Mouse (Mus musculus) neural tube, embryonic 13.5 days (tissue): Measurements from ENCODE around the gene Dock1. TPM values are rescaled to one million over a fixed set of nuclear protein-coding genes. Genes with fewer than 3 reads are reported as not detected.

ENCODE experiments used
- ATAC-seq: fragments of 200-750 bp; cut with Nextera tagmentation; 2 replicates; pipeline ENCODE4 v1.8.0; 2017; ENCODE audit warnings: low read depth, mild to moderate bottlenecking, moderate TSS enrichment, moderate library complexity
- H3K27ac ChIP-seq: fragments of 300-500 bp; sonication (generic); replicated peaks from 2 replicates; pipeline ENCODE4 v1.5.1; 2015; ENCODE audit warnings: moderate library complexity, mild to moderate bottlenecking, inconsistent platforms
- H3K27me3 ChIP-seq: fragments of 300-500 bp; sonication (generic); 2 replicates; pipeline ENCODE4 v1.6.1; 2015; ENCODE audit warnings: mild to moderate bottlenecking, inconsistent platforms
- H3K36me3 ChIP-seq: fragments of 300-500 bp; sonication (generic); 2 replicates; pipeline ENCODE4 v1.6.1; 2015; ENCODE audit warnings: mild to moderate bottlenecking, inconsistent platforms
- H3K4me1 ChIP-seq: fragments of 300-500 bp; sonication (generic); replicated peaks from 2 replicates; pipeline ENCODE4 v1.6.1; 2015; ENCODE audit warnings: inconsistent platforms
- H3K4me2 ChIP-seq: fragments of 300-500 bp; sonication (generic); 2 replicates; pipeline ENCODE4 v1.6.1; 2015; ENCODE audit warnings: inconsistent platforms, mild to moderate bottlenecking, moderate library complexity
- H3K4me3 ChIP-seq: fragments of 300-500 bp; sonication (generic); 2 replicates; pipeline ENCODE4 v1.5.1; 2015; ENCODE audit warnings: mild to moderate bottlenecking, inconsistent platforms
- H3K9ac ChIP-seq: fragments of 300-500 bp; sonication (generic); 2 replicates; pipeline ENCODE4 v1.6.1; 2015; ENCODE audit warnings: moderate library complexity, mild to moderate bottlenecking, inconsistent platforms
- H3K9me3 ChIP-seq: fragments of 300-500 bp; sonication (generic); 2 replicates; pipeline ENCODE4 v1.6.1; 2016; ENCODE audit warnings: inconsistent platforms
- WGBS: fragments of 180-500 bp; shearing (Covaris S2); methylation state at CpG from one replicate; pipeline ENCODE4 v1.1.7; 2015; 5-methylcytosine and 5-hydroxymethylcytosine counted together
- polyA plus RNA-seq: library from polyadenylated mRNA; unstranded; fragments of >200 nt; fragmentation: Nextera tagmentation; extraction: Ambion mirVana; gene quantifications from 2 replicates; pipeline ENCODE4 v1.2.1, GENCODE M21; 2015

Dock1 gene
- polyA plus RNA-seq, 1 experiment from 2014 or later = 7.4 TPM

- Histone ChIP-seq H3K4me2 (no peak overlapping the region), H3K9me3 (no peaks in the 10 kb centered on the region), H3K4me1 (peaks cover 8% of the 10 kb centered on the region), H3K27me3 (peaks cover 18% of the 10 kb centered on the region), H3K4me3 (no peak overlapping the region), H3K27ac (no peak overlapping the region), H3K36me3 (no peaks in the 10 kb centered on the region), H3K9ac (no peak overlapping the region)
- 71% methylated on average over 6 of the region's 6 CpGs for WGBS
- ATAC-seq = no peak
Observed at GRCm38 (mm10) chr7:134943063-134943462, 272.6 kb downstream of the Dock1 start.

- no peak for ATAC-seq
- Histone ChIP-seq H3K9me3 (no peaks in the 10 kb centered on the region), H3K27me3 (peaks cover 11% of the 10 kb centered on the region), H3K4me2 (no peak overlapping the region), H3K4me3 (no peak overlapping the region), H3K9ac (no peak overlapping the region), H3K27ac (no peak overlapping the region), H3K36me3 (no peaks in the 10 kb centered on the region), H3K4me1 (peaks cover 3% of the 10 kb centered on the region)
- 78% methylated on average over 7 of the region's 7 CpGs for WGBS
Observed at GRCm38 (mm10) chr7:134943701-134944100, 273.2 kb downstream of the Dock1 start.

GRCm38 (mm10) chr7:134945925-134946716 lies 275.7 kb downstream of the Dock1 start:
- H3K4me1 ChIP-seq = no peaks in the 10 kb centered on the region
- H3K4me3 ChIP-seq = no peak overlapping the region
- H3K27me3 ChIP-seq = 0 out of 2 replicates have a peak, but pooled peaks cover 4% of the 10 kb centered on the region
- no peaks in the 10 kb centered on the region for H3K36me3 ChIP-seq
- ATAC-seq = no peak
- 80% methylated on average over 7 of the region's 7 CpGs for WGBS
- H3K27ac ChIP-seq = no peak overlapping the region
- no peak overlapping the region for H3K9ac ChIP-seq
- no peak overlapping the region for H3K4me2 ChIP-seq
- H3K9me3 ChIP-seq = no peaks in the 10 kb centered on the region

GRCm38 (mm10) chr7:134959086-134959485 lies 288.6 kb downstream of the Dock1 start:
- no peak overlapping the region for H3K4me3 ChIP-seq
- no peak overlapping the region for H3K27ac ChIP-seq
- no peaks in the 10 kb centered on the region for H3K4me1 ChIP-seq
- H3K27me3 ChIP-seq = no peaks in the 10 kb centered on the region
- no peaks in the 10 kb centered on the region for H3K36me3 ChIP-seq
- ATAC-seq = no peak
- H3K9me3 ChIP-seq = no peaks in the 10 kb centered on the region
- H3K9ac ChIP-seq = no peak overlapping the region
- WGBS = 91% methylated on average over 6 of the region's 6 CpGs
- no peak overlapping the region for H3K4me2 ChIP-seq

DNA sequence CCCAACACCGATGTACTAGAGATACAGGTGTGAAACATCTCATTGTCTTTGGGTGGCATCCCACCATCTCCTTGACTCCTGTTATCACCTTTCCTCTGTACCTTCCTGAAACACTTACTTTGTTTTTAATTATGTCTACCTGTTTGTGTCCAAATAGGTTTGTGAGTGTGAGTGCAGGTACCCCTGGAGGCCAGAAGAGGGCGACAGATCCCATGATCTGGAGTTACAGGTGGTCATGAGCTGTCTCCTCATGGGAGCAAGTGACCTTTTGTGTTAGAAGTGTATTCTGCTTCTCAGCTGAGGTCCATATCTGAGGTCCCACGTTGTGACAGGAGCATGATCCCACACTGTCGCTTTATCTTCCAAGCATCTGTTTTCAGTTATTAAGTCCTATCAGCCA lies 290.4 kb downstream of the Dock1 start:
- no peak for ATAC-seq
- 66% methylated on average over 4 of the region's 4 CpGs for WGBS
- no peaks in the 10 kb centered on the region for H3K36me3 ChIP-seq

GRCm38 (mm10) chr7:134961608-134962007 lies 291.2 kb downstream of the Dock1 start:
- no peaks in the 10 kb centered on the region for H3K4me1 ChIP-seq
- no peak overlapping the region for H3K27ac ChIP-seq
- H3K4me2 ChIP-seq = no peak overlapping the region
- H3K36me3 ChIP-seq = no peaks in the 10 kb centered on the region
- WGBS = 68% methylated on average over 2 of the region's 2 CpGs
- H3K27me3 ChIP-seq = no peaks in the 10 kb centered on the region
- H3K9me3 ChIP-seq = no peaks in the 10 kb centered on the region
- H3K4me3 ChIP-seq = no peak overlapping the region
- ATAC-seq = no peak
- no peak overlapping the region for H3K9ac ChIP-seq

More for the DNA sequence above, 290.4 kb downstream of the Dock1 start:
- Histone ChIP-seq H3K4me1 (no peaks in the 10 kb centered on the region), H3K27ac (no peak overlapping the region), H3K27me3 (no peaks in the 10 kb centered on the region), H3K9ac (no peak overlapping the region), H3K4me3 (no peak overlapping the region), H3K4me2 (no peak overlapping the region), H3K9me3 (no peaks in the 10 kb centered on the region)

DNA sequence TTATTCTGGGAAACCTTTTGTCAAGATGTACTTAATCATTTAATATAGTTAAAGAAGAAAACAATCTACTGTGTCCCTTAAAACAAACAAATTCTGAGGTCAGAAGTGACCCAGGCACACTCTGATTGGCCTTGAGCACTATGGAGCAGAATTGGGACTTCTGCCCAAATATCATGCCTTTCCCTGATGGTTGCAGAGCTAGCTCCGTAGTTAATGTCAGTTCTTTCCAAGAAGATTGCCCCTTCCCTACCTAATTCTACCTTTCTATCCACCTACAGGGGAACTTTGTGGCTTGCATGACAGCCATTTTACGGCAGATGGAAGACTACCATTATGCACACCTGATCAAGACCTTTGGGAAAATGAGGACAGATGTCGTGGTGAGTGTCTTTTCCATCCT lies 319.8 kb downstream of the Dock1 start:
- no peaks in the 10 kb centered on the region for H3K27me3 ChIP-seq
- H3K4me3 ChIP-seq = no peak overlapping the region
- H3K4me2 ChIP-seq = no peak overlapping the region
- no peaks in the 10 kb centered on the region for H3K36me3 ChIP-seq
- ATAC-seq = no peak
- WGBS = 83% methylated on average over 3 of the region's 3 CpGs
- no peak overlapping the region for H3K27ac ChIP-seq
- H3K9me3 ChIP-seq = no peaks in the 10 kb centered on the region
- no peaks in the 10 kb centered on the region; the same call in 1 of the 2 replicates for H3K4me1 ChIP-seq
- no peak overlapping the region for H3K9ac ChIP-seq

- ATAC-seq = no peak; the same call in 1 of the 2 replicates
- H3K27ac ChIP-seq = no peak overlapping the region
- no peaks in the 10 kb centered on the region for H3K36me3 ChIP-seq
- no peaks in the 10 kb centered on the region for H3K27me3 ChIP-seq
- H3K4me1 ChIP-seq = no peaks in the 10 kb centered on the region; the same call in 1 of the 2 replicates
- 74% methylated on average over 2 of the region's 2 CpGs for WGBS
- H3K9me3 ChIP-seq = no peaks in the 10 kb centered on the region
- no peak overlapping the region for H3K9ac ChIP-seq
- H3K4me2 ChIP-seq = no peak overlapping the region
- no peak overlapping the region for H3K4me3 ChIP-seq
Observed at GRCm38 (mm10) chr7:134990911-134991310, 320.5 kb downstream of the Dock1 start.

GRCm38 (mm10) chr7:134994983-134995382 lies 324.5 kb downstream of the Dock1 start:
- 85% methylated on average over 5 of the region's 5 CpGs for WGBS

DNA sequence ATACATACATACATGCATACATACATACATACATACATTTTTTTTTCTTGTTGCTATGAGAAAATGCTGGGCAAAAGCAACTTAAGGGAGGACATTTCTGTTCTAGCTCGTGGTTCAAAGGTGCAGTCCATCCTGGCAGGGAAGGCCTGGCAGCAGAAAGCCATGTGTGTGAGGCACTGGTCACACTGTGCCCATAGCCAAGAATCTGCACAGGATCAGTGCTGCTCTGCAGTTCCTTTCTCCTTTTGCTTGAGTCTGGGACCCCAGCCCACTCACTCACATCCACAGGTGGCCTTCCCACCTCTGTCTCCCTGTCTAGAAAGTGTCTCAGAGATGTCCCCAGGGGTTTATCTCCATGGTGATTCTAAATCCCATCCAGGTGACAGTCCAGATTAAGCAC lies 331.8 kb downstream of the Dock1 start:
- no peak for ATAC-seq
- WGBS = 89% methylated on average over 1 of the region's 1 CpGs

More at GRCm38 (mm10) chr7:134994983-134995382, 324.5 kb downstream of the Dock1 start:
- Histone ChIP-seq H3K4me1 (no peaks in the 10 kb centered on the region; the same call in 1 of the 2 replicates), H3K4me3 (no peak overlapping the region), H3K9ac (no peak overlapping the region), H3K9me3 (no peaks in the 10 kb centered on the region), H3K4me2 (no peak overlapping the region), H3K27ac (no peak overlapping the region), H3K27me3 (no peaks in the 10 kb centered on the region), H3K36me3 (no peaks in the 10 kb centered on the region)
- ATAC-seq = no peak

DNA sequence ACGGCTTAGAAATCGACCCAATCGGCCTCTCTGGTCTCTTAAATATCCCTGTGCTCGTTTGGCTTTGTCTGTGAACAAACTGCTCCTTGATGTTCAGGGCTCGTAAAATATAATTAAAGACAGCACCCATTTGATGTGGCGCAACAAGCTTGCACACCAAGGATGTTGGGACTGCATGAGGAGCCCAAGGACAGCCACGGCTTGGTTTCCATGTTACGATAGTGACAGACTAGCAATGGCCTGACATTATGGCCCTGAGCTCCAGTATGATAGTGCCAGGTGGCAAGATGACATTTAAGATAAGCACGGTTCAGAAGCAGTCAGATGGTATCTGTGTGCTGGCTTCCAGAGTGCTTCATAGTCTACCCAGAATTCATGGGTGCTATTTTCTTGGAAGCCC lies 332.4 kb downstream of the Dock1 start:
- Histone ChIP-seq H3K9ac (no peak overlapping the region), H3K36me3 (no peaks in the 10 kb centered on the region), H3K4me2 (no peak overlapping the region), H3K27me3 (no peaks in the 10 kb centered on the region), H3K4me3 (no peak overlapping the region), H3K4me1 (peaks cover 14% of the 10 kb centered on the region), H3K27ac (no peak overlapping the region), H3K9me3 (no peaks in the 10 kb centered on the region)
- WGBS = 36% methylated on average over 9 of the region's 9 CpGs
- no peak for ATAC-seq

More for the DNA sequence above, 331.8 kb downstream of the Dock1 start:
- no peak overlapping the region for H3K9ac ChIP-seq
- H3K4me1 ChIP-seq = peaks cover 14% of the 10 kb centered on the region
- H3K36me3 ChIP-seq = no peaks in the 10 kb centered on the region
- no peak overlapping the region for H3K4me3 ChIP-seq
- no peak overlapping the region for H3K4me2 ChIP-seq
- no peak overlapping the region for H3K27ac ChIP-seq
- no peaks in the 10 kb centered on the region for H3K9me3 ChIP-seq
- H3K27me3 ChIP-seq = no peaks in the 10 kb centered on the region

GRCm38 (mm10) chr7:135005964-135006560 lies 335.6 kb downstream of the Dock1 start:
- 64% methylated on average over 7 of the region's 7 CpGs for WGBS
- Histone ChIP-seq H3K4me3 (no peak overlapping the region), H3K4me2 (no peak overlapping the region), H3K27me3 (no peaks in the 10 kb centered on the region), H3K9ac (no peak overlapping the region), H3K36me3 (no peaks in the 10 kb centered on the region), H3K9me3 (no peaks in the 10 kb centered on the region), H3K4me1 (peaks cover 14% of the 10 kb centered on the region), H3K27ac (no peak overlapping the region)
- no peak for ATAC-seq
